Mouse (Mus musculus) embryonic facial prominence, embryonic 12.5 days (tissue): ENCODE measurements around the gene Lman1l. TPM values are rescaled to one million over a fixed set of nuclear protein-coding genes. Genes with fewer than 3 reads are reported as not detected.
A peak's percentile ranks its signal among the peaks of the same experiment; 100 is the strongest.

ENCODE experiments used
- ATAC-seq: fragments of 200-750 bp; cut with Nextera tagmentation; 2 replicates; pipeline ENCODE4 v1.8.0; 2017; ENCODE audit not compliant: insufficient number of reproducible peaks, insufficient read depth, low FRiP score, low TSS enrichment
- H3K27ac ChIP-seq: fragments of 300-500 bp; sonication (generic); 2 replicates; pipeline ENCODE4 v1.5.1; 2016; ENCODE audit warnings: mild to moderate bottlenecking
- H3K27me3 ChIP-seq: fragments of 300-500 bp; sonication (generic); 2 replicates; pipeline ENCODE4 v1.6.1; 2016; ENCODE audit warnings: mild to moderate bottlenecking, moderate library complexity
- H3K36me3 ChIP-seq: fragments of 300-500 bp; sonication (generic); 2 replicates; pipeline ENCODE4 v1.6.1; 2016; ENCODE audit warnings: mild to moderate bottlenecking
- H3K4me1 ChIP-seq: fragments of 300-500 bp; sonication (generic); 2 replicates; pipeline ENCODE4 v1.6.1; 2016
- H3K4me2 ChIP-seq: fragments of 300-500 bp; sonication (generic); replicated peaks from 2 replicates; pipeline ENCODE4 v1.6.1; 2016; ENCODE audit warnings: mild to moderate bottlenecking, moderate library complexity
- H3K4me3 ChIP-seq: fragments of 300-500 bp; sonication (generic); 2 replicates; pipeline ENCODE4 v1.5.1; 2016; ENCODE audit warnings: mild to moderate bottlenecking
- H3K9ac ChIP-seq: fragments of 300-500 bp; sonication (generic); 2 replicates; pipeline ENCODE4 v1.6.1; 2016; ENCODE audit warnings: mild to moderate bottlenecking, moderate library complexity
- H3K9me3 ChIP-seq: fragments of 300-500 bp; sonication (generic); 2 replicates; pipeline ENCODE4 v1.6.1; 2016; ENCODE audit warnings: mild to moderate bottlenecking, moderate library complexity
- WGBS: fragments of 180-500 bp; shearing (Covaris S2); methylation state at CpG from one replicate; pipeline ENCODE4 v1.1.7; 2016; 5-methylcytosine and 5-hydroxymethylcytosine counted together
- polyA plus RNA-seq: library from polyadenylated mRNA; unstranded; fragments of >200 nt; fragmentation: Nextera tagmentation; extraction: Ambion mirVana; gene quantifications from 2 replicates; pipeline ENCODE4 v1.2.1, GENCODE M21; 2016

Gene Lman1l
- polyA plus RNA-seq, 1 experiment from 2014 or later = not detected

- Histone ChIP-seq H3K27ac (peak overlapping the region; percentile 97), H3K4me1 (peaks cover 42% of the 10 kb centered on the region), H3K4me3 (peak overlapping the region; percentile 99), H3K4me2 (peak overlapping the region; percentile 97), H3K36me3 (peaks cover 8% of the 10 kb centered on the region; the same call in 1 of the 2 replicates), H3K9ac (peak overlapping the region; percentile 100), H3K9me3 (no peaks in the 10 kb centered on the region), H3K27me3 (no peaks in the 10 kb centered on the region)
- WGBS = 0% methylated on average over 66 of the region's 85 CpGs
- peak; percentile 73 for ATAC-seq
Measured at GRCm38 (mm10) chr9:57644944-57645893, 24.6 kb upstream of the Lman1l start.

- Histone ChIP-seq H3K9me3 (no peaks in the 10 kb centered on the region), H3K36me3 (peaks cover 8% of the 10 kb centered on the region; the same call in 1 of the 2 replicates), H3K27me3 (no peaks in the 10 kb centered on the region), H3K4me1 (peaks cover 49% of the 10 kb centered on the region), H3K4me3 (peak overlapping the region; percentile 99), H3K27ac (peak overlapping the region; percentile 97), H3K9ac (peak overlapping the region; percentile 100), H3K4me2 (peak overlapping the region; percentile 97)
- ATAC-seq = peak; percentile 3; the same call in 1 of the 2 replicates
- WGBS = under 1% methylated on average over 18 of the region's 18 CpGs
Measured at GRCm38 (mm10) chr9:57644442-57644943, 23.9 kb upstream of the Lman1l start.

GRCm38 (mm10) chr9:57643856-57644180 is 23.2 kb upstream of the Lman1l start:
- peak overlapping the region; percentile 99 for H3K4me3 ChIP-seq
- 0 out of 2 replicates have a peak overlapping the region, but pooled peaks have one; percentile 36 for H3K27ac ChIP-seq
- no peaks in the 10 kb centered on the region for H3K9me3 ChIP-seq
- peaks cover 56% of the 10 kb centered on the region for H3K4me1 ChIP-seq
- no peaks in the 10 kb centered on the region for H3K27me3 ChIP-seq
- peak overlapping the region; percentile 100 for H3K9ac ChIP-seq
- ATAC-seq = no peak
- H3K36me3 ChIP-seq = peaks cover 8% of the 10 kb centered on the region; the same call in 1 of the 2 replicates
- WGBS = 42% methylated on average over 7 of the region's 7 CpGs
- H3K4me2 ChIP-seq = peak overlapping the region; percentile 97

- Histone ChIP-seq H3K36me3 (peaks cover 8% of the 10 kb centered on the region; the same call in 1 of the 2 replicates), H3K4me2 (peak overlapping the region; percentile 97), H3K27ac (0 out of 2 replicates have a peak overlapping the region, but pooled peaks have one; percentile 36), H3K4me3 (peak overlapping the region; percentile 99), H3K9ac (peak overlapping the region; percentile 100), H3K4me1 (peaks cover 61% of the 10 kb centered on the region), H3K9me3 (no peaks in the 10 kb centered on the region), H3K27me3 (no peaks in the 10 kb centered on the region)
- WGBS = 55% methylated on average over 9 of the region's 9 CpGs
- ATAC-seq = no peak
Measured at GRCm38 (mm10) chr9:57643169-57643855, 22.7 kb upstream of the Lman1l start.

GRCm38 (mm10) chr9:57641775-57642550 is 21.4 kb upstream of the Lman1l start:
- Histone ChIP-seq H3K4me3 (no peak overlapping the region), H3K27me3 (no peaks in the 10 kb centered on the region), H3K9ac (no peak overlapping the region), H3K4me2 (no peak overlapping the region), H3K4me1 (peaks cover 73% of the 10 kb centered on the region), H3K36me3 (peaks cover 8% of the 10 kb centered on the region; the same call in 1 of the 2 replicates), H3K27ac (no peak overlapping the region), H3K9me3 (no peaks in the 10 kb centered on the region)
- 83% methylated on average over 13 of the region's 13 CpGs for WGBS
- no peak for ATAC-seq

- no peaks in the 10 kb centered on the region for H3K9me3 ChIP-seq
- H3K4me2 ChIP-seq = peak overlapping the region; percentile 37
- peaks cover 8% of the 10 kb centered on the region; the same call in 1 of the 2 replicates for H3K36me3 ChIP-seq
- H3K9ac ChIP-seq = 0 out of 2 replicates have a peak overlapping the region, but pooled peaks have one; percentile 19
- 58% methylated on average over 1 of the region's 1 CpGs for WGBS
- peak overlapping the region; percentile 87 for H3K27ac ChIP-seq
- no peak overlapping the region for H3K4me3 ChIP-seq
- ATAC-seq = no peak
- no peaks in the 10 kb centered on the region for H3K27me3 ChIP-seq
- H3K4me1 ChIP-seq = peaks cover 73% of the 10 kb centered on the region
Measured at GRCm38 (mm10) chr9:57641022-57641421, 20.4 kb upstream of the Lman1l start.

- H3K4me2 ChIP-seq = peak overlapping the region; percentile 37
- peaks cover 8% of the 10 kb centered on the region; the same call in 1 of the 2 replicates for H3K36me3 ChIP-seq
- no peak; the same call in 1 of the 2 replicates for ATAC-seq
- no peaks in the 10 kb centered on the region for H3K27me3 ChIP-seq
- 8% methylated on average over 15 of the region's 15 CpGs for WGBS
- no peaks in the 10 kb centered on the region for H3K9me3 ChIP-seq
- no peak overlapping the region for H3K9ac ChIP-seq
- H3K4me3 ChIP-seq = peak overlapping the region; percentile 6; the same call in 1 of the 2 replicates
- H3K4me1 ChIP-seq = peaks cover 73% of the 10 kb centered on the region
- peak overlapping the region; percentile 87 for H3K27ac ChIP-seq
Measured at GRCm38 (mm10) chr9:57640384-57640783, 19.8 kb upstream of the Lman1l start.

GRCm38 (mm10) chr9:57639661-57640328 is 19.2 kb upstream of the Lman1l start:
- no peak for ATAC-seq
- H3K9ac ChIP-seq = 0 out of 2 replicates have a peak overlapping the region, but pooled peaks have one; percentile 27
- H3K36me3 ChIP-seq = peaks cover 8% of the 10 kb centered on the region; the same call in 1 of the 2 replicates
- H3K27ac ChIP-seq = peak overlapping the region; percentile 87
- H3K4me1 ChIP-seq = peaks cover 73% of the 10 kb centered on the region
- no peaks in the 10 kb centered on the region for H3K9me3 ChIP-seq
- H3K4me3 ChIP-seq = peak overlapping the region; percentile 6; the same call in 1 of the 2 replicates
- 59% methylated on average over 5 of the region's 5 CpGs for WGBS
- H3K4me2 ChIP-seq = peak overlapping the region; percentile 37
- H3K27me3 ChIP-seq = no peaks in the 10 kb centered on the region

GRCm38 (mm10) chr9:57638651-57639459 is 18.3 kb upstream of the Lman1l start:
- no peak for ATAC-seq
- H3K27ac ChIP-seq = peak overlapping the region; percentile 87
- WGBS = 12% methylated on average over 8 of the region's 8 CpGs
- H3K9me3 ChIP-seq = no peaks in the 10 kb centered on the region
- H3K36me3 ChIP-seq = peaks cover 16% of the 10 kb centered on the region; the same call in 1 of the 2 replicates
- peak overlapping the region; percentile 37 for H3K4me2 ChIP-seq
- peak overlapping the region; percentile 29 for H3K9ac ChIP-seq
- H3K4me1 ChIP-seq = peaks cover 67% of the 10 kb centered on the region
- no peaks in the 10 kb centered on the region for H3K27me3 ChIP-seq
- H3K4me3 ChIP-seq = no peak overlapping the region
